Mouse (Mus musculus) urinary bladder, postnatal 25 days (tissue): ENCODE measurements around the gene Tent4b.

Source experiments
- DNase-seq: peaks from one replicate; pipeline ENCODE4 v3.0.0; 2022; ENCODE audit warnings: low spot score

The Tent4b gene

DNA sequence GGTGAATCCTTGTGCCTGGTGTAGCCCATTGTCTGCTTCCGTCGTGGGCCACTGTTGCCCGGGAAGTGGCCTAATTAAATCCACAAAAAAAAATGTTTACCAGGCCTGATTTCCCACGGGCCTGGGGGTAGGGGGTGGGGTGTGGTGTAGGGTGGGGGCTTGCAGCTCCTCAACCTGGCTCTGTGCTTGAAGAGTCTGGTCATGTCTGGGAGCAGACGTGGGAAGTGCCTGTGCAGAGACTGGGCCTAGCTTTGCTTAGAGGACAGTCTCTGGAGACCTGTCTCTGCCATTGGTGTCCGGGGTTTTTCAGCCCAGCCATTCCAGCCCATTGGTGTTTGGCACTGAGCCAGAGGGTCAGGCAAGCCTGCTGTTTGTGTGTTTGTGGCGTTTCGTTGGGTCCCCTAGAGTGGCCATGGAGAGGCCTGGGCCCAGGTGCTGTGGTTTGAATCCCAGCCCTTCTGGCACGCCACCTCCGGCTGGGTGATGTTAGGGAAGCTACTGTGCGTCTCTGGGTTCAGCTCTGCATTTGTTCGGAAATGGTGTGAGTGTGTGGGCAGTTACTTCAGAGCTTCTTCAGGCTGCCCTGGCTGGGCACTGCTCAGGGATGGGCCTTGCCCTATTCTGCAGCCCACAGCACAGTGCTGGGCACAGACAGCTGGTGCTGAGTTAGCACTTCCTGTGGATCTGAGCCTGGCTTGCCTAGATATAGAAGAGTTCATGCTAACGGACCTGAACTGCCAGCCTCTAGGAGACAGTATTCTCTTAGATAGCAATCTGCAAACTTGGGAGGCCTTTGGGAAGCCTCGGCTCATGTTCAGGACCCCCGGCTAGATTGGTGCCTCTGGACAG lies 102.8 kb downstream of the Tent4b start:
- no peak for DNase-seq

DNA sequence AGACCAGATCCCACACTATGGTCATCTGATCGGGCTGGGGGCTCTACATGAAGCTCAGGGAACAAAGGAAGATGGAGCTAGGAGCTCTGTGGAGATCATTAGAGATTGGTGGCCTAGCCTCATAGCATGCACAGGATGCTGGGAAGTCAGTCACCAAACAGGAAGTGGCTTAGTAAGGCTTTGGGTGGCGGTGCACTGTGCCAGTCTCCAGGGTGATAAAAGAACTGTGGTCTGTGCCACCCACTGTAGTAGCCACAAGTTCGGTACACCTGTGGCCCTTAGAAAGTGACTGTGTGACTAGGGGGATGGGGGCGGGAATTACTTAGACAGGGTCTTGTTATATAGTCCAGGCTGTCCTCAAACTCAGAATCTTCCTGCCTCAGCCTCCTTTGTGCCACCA lies 106.8 kb downstream of the Tent4b start:
- no peak for DNase-seq

DNA sequence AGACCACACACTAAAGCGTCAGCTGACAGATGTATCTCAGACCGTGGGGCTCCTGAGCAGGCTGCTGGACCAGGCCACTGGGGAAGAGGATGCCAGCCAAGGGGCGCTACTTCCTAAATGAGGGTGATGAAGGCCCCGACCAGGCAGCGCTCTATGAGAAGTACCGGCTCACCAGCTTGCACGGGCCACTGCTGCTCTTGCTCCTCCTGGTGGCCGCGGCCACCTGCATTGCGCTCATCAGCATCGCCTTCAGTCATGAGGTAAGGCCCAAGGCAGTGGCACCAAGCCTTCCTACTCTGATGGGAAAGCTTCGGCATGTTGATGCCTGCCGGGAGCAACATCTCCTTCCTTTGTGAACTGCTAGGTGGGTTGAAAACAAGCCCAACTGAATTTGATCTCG lies 107.5 kb downstream of the Tent4b start:
- no peak for DNase-seq

DNA sequence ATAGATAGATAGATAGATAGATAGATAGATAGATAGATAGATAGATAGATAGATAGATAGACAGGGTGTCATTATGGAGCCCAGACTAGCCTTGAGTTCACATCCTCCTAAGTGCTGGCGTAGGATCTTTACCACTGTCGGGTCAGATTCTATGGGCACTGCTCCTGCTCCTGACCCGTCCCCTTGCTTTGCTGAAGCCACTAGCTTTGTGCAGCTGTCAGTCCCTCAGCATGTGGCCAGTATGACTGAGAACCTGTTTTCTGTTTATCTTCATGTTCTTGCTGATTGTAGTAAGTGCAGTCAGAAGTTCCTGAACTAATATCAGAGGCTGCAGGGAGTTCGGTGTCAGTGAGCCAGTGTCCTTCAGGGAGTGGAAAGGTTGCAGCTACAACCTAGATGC lies 108.7 kb downstream of the Tent4b start:
- DNase-seq: no peak
